Mouse (Mus musculus) layer of hippocampus, adult 9-10 months (tissue): ENCODE measurements at regions not wholly inside any gene's neighbourhood (a gene's known extent, or its start where the extent isn't known, plus 50 kb on each side); places are given as distances from the start of the nearest gene placed in this dataset.

ENCODE experiments used
- DNase-seq: peaks from one replicate; pipeline ENCODE4 v3.0.0; 2022; ENCODE audit warnings: low spot score

DNA sequence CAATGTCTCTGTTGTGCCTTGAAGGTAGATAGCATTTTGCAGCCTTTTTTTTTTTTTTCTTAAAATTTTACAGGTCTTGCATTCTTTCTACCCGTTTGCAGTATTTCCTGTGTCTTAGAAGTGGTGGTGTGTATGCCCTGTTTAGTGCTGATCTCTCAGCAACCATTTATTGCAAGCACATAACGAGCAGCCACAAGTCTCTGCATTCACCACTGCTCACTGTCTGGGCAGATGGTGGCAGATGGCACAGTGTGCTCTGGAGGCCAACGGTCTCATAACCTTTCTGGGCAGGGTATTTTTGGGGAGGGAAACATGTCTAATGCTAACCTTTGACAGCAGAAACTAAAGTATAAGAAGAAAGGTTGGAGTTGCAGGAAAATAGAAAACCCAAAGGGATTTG lies 266.1 kb upstream of the Ptger4 start:
- DNase-seq = no peak

GRCm38 (mm10) chr15:5511046-5511445 lies 267.1 kb upstream of the Ptger4 start:
- no peak for DNase-seq

DNA sequence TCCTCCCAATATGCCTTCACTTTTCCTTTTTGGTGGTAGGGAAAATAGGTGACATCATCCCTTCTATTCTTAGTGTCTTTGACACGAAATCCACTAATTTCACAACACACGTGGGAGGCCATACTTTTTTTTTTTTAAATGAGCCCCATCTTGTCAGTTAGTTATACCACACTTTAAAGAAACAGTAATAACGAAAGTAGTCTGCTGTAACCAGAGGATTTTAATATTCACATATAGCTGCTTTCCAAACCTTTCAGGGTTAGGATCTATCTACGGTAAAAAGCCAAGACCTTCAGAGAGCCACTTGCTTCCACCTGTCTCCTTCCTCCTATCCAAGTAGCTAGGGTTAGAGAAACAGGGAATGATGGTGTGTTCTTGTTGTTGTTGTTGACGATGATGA lies 268.6 kb upstream of the Ptger4 start:
- DNase-seq = no peak

DNA sequence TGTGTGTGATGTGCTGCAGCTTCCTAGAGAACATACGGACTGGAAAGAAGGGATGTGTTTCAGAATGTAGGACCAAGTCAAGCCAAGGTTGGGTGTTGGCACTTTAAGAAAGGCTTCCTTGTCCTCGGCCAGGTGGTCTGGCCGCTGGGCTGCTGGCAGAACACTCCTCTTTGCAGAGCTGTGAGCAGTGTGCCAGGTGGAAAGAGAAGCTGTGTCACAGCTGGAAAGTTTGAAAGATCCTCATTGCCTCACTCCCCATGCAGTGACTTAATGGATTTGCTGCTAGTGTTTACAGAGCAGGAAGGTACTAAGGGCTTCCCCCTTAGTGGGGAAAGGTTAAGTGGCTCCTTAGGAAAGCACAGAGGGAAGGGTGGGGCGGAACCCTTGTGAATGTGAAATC lies 269.2 kb upstream of the Ptger4 start:
- DNase-seq = no peak

GRCm38 (mm10) chr15:5514217-5514616 lies 270.2 kb upstream of the Ptger4 start:
- no peak for DNase-seq

- DNase-seq = no peak
Measured at GRCm38 (mm10) chr15:5517244-5517966, 273.4 kb upstream of the Ptger4 start.

GRCm38 (mm10) chr15:5519552-5519951 lies 275.6 kb upstream of the Ptger4 start:
- no peak for DNase-seq

DNA sequence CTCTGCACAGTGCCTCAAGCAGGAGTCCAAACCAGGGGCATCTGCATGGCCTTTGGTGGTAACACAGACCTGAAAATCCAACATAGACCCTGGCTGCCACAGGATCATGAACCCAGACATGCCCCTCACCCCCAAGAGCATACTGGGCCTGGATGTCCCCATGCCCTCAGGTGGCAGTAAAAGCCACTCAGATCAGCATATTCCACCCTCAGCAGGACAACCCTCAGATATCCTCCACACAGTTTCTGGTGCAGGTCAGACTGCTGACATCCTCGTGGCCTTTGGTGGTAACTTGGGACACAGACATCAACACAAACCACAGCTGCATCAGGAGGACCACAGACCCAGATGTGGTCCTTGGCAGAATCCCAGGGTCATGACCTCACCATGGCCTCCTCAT lies 276.0 kb upstream of the Ptger4 start:
- DNase-seq = no peak

DNA sequence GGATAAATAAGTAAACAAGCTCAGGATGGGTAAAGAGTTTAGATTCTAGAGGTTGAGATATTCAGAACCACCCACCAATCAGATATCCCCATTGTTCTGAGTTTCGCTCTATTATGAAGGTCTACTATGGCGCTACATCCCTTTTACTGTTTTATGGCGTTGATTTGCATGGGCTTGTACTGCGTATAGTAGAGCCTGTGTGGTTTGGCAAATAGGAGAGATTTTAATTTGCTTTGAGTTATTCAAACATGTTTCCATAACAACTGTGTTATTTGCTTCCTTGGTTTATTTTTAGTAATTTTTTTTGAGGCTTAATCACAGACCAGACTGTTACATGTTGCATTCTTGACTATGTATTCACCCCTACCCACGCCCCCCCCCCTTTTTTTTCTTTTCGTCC lies 284.6 kb upstream of the Ptger4 start:
- no peak for DNase-seq

GRCm38 (mm10) chr15:5533656-5534055 lies 289.7 kb upstream of the Ptger4 start:
- DNase-seq = no peak

DNA sequence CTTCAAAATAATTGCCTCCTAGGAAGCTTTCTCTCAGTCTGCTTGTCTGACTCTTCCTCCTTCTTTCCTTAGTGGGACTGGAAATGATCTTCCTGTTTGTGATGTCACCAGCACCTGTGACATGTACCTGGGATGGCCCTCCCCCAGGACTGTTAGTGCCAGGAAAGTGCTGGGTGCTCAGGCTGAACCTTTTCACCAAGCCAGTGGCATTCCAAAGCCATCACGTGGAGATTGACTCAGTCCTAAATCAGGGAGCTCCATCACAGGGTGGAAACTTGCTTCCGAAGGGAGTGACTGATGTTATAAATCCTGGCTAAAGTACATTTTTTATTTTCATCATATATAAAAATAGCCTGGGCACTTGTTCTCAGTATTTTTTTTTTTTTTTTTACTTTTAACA lies 293.4 kb upstream of the Ptger4 start:
- no peak for DNase-seq

DNA sequence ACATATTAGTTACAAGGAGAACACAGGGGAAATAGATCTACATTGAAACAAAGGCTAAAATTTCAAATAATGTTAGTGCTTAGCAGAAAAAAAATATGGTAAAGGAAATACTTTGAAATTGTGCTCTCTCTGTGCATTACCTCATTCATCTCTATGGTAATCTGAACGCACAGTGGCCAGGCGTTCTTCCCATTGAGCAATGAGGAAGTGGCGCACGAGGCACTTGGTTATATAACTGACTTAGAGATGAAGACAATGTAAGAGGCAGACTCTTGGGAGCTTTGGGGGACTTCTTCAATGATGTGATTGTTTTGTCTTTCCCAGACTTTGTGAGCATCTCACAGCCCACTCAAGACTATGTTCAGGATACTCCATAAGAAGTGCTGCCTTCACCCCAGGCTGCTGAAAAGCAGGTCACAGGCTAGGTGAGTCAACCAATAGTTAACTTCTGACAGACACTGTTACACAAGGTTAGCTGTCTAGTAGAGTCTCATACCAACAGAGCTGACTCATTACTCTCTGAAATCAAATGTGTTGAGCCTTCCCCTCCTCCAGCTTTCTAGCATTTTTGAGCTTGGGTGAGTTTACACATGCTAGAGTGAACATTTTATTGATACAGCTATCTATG lies 295.4 kb upstream of the Ptger4 start:
- DNase-seq = no peak

GRCm38 (mm10) chr15:5554526-5554925 lies 310.5 kb upstream of the Ptger4 start:
- DNase-seq = no peak

GRCm38 (mm10) chr15:5554926-5555325 lies 310.9 kb upstream of the Ptger4 start:
- DNase-seq = no peak

GRCm38 (mm10) chr15:5555381-5556066 lies 311.5 kb upstream of the Ptger4 start:
- no peak for DNase-seq

- DNase-seq = no peak
Measured at GRCm38 (mm10) chr15:5561783-5562182, 317.8 kb upstream of the Ptger4 start.

GRCm38 (mm10) chr15:5574366-5574765 lies 330.4 kb upstream of the Ptger4 start:
- DNase-seq = no peak

DNA sequence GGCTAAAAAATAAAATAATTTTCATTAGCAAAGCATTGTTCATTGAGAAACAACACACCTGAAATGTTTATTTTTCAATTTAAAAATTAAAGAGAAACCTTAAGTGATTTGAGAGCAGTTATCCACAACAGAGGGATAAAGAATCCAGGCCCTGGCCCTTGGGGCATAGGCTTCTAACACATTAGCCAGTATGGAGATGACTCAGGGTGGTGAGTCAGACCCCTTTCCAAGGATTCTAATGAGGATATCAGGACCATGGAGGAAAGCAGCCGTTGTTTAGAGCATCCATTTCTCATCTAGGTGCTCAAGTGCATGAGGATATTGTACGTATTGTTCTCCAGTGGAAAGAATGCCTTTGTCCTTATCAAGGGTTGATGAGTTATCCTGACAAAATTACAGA lies 335.6 kb upstream of the Ptger4 start:
- DNase-seq = no peak

DNA sequence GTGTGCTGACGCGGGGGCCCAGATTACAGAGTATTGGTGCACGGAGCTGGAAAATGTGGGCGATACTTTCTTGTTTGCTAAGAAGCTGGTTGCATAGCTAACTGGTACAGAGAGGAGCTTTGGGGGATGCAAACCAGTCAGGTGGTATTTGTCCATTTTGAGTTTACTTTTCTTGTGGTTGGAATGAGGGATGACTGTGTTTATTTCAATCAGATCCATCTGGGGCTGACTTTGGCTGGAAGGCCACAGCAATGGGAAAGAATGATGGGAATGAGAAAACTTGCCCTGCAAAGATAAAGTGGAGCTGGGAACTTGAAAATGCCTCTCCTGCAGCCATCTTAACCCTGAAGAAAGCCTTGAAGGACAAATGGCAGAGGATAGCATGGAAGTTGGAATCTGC lies 336.4 kb upstream of the Ptger4 start:
- no peak for DNase-seq

GRCm38 (mm10) chr15:5584381-5584780 lies 340.4 kb upstream of the Ptger4 start:
- no peak for DNase-seq

GRCm38 (mm10) chr15:5604732-5605266 lies 360.8 kb upstream of the Ptger4 start:
- no peak for DNase-seq

- no peak for DNase-seq
Measured at GRCm38 (mm10) chr15:5607533-5607932, 363.5 kb upstream of the Ptger4 start.

DNA sequence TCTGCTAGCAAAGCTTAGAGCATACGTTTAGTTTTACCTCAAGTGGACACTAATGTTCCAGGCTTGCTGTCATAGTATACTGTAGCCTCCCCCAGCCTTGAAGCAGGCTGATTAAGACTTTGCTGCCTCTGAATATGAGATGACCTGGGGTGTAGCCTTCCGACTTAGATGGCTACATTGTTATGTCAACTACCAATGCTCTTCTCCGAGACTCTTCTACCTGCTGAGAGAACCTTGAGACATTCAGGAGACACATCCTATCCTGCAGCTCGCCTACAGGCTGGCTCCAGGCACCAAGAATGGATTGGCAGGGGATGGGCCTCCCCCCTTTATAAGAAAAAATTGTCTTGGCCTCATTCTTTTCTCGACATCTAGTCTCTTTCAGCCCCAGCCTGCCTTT lies 379.0 kb upstream of the Ptger4 start:
- no peak for DNase-seq
